Mouse (Mus musculus) lung, embryonic 15.5 days (tissue): ENCODE measurements around the gene Macrod1. TPM values are rescaled to one million over a fixed set of nuclear protein-coding genes. Genes with fewer than 3 reads are reported as not detected.
"Not testable (repeated sequence)": the region's sequence is repeated elsewhere in the genome, so short reads cannot be mapped to it uniquely, and the experiment has no call there.

Source experiments
- ATAC-seq: fragments of 200-750 bp; cut with Nextera tagmentation; 2 replicates; pipeline ENCODE4 v1.8.0; 2017; ENCODE audit warnings: moderate number of reproducible peaks, borderline replicate concordance; ENCODE audit not compliant: low FRiP score, low TSS enrichment; ENCODE audit errors: extremely low read depth
- H3K27ac ChIP-seq: fragments of 300-500 bp; sonication (generic); 2 replicates; pipeline ENCODE4 v1.5.1; 2015; ENCODE audit warnings: moderate library complexity, mild to moderate bottlenecking, inconsistent platforms
- H3K27me3 ChIP-seq: fragments of 300-500 bp; sonication (generic); 2 replicates; pipeline ENCODE4 v1.6.1; 2015; ENCODE audit warnings: inconsistent platforms
- H3K36me3 ChIP-seq: fragments of 300-500 bp; sonication (generic); 2 replicates; pipeline ENCODE4 v1.6.1; 2015; ENCODE audit warnings: inconsistent platforms
- H3K4me1 ChIP-seq: fragments of 300-500 bp; sonication (generic); 2 replicates; pipeline ENCODE4 v1.6.1; 2015; ENCODE audit warnings: inconsistent platforms
- H3K4me2 ChIP-seq: fragments of 300-500 bp; sonication (generic); 2 replicates; pipeline ENCODE4 v1.6.1; 2015; ENCODE audit warnings: inconsistent platforms, mild to moderate bottlenecking, moderate library complexity
- H3K4me3 ChIP-seq: fragments of 300-500 bp; sonication (generic); 2 replicates; pipeline ENCODE4 v1.5.1; 2015; ENCODE audit warnings: mild to moderate bottlenecking, inconsistent platforms
- H3K9ac ChIP-seq: fragments of 300-500 bp; sonication (generic); 2 replicates; pipeline ENCODE4 v1.6.1; 2015; ENCODE audit warnings: inconsistent platforms
- H3K9me3 ChIP-seq: fragments of 300-500 bp; sonication (generic); 2 replicates; pipeline ENCODE4 v1.6.1; 2016; ENCODE audit warnings: inconsistent platforms
- WGBS: fragments of 180-500 bp; shearing (Covaris S2); methylation state at CpG from one replicate; pipeline ENCODE4 v1.1.7; 2015; 5-methylcytosine and 5-hydroxymethylcytosine counted together
- polyA plus RNA-seq: library from polyadenylated mRNA; unstranded; fragments of >200 nt; fragmentation: Nextera tagmentation; extraction: Ambion mirVana; gene quantifications from 2 replicates; pipeline ENCODE4 v1.2.1, GENCODE M21; 2015

The Macrod1 gene
- polyA plus RNA-seq, 1 experiment from 2014 or later, result 14.2 TPM

DNA sequence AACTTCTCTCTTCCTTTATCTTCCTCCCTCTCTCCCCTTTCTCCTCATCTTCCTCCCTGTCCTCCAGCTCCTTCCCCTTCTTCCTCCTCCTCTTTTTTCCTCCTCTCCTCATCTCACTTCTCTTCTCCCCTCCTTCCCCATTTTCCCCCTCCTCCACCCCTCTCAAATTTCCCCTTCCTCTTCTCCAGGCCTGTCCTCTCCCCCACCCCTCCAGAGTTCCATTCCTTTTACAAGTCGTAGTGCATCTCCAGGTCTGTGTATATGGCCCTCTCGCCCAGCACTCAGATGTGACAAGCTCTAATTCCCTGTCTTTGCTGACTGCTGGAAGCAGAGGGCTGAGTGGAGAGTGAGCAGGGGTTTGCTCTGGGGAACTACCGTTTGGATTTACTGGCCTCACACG is 14.2 kb downstream of the Macrod1 start:
- Histone ChIP-seq H3K9ac (no peak overlapping the region), H3K27me3 (peaks cover 16% of the 10 kb centered on the region), H3K4me1 (peaks cover 42% of the 10 kb centered on the region), H3K36me3 (no peaks in the 10 kb centered on the region), H3K27ac (peak overlapping the region; percentile 41), H3K9me3 (no peaks in the 10 kb centered on the region), H3K4me3 (peak overlapping the region; percentile 8; the same call in 1 of the 2 replicates), H3K4me2 (peak overlapping the region; percentile 44)
- no peak for ATAC-seq
- 13% methylated on average over 4 of the region's 4 CpGs for WGBS

- Histone ChIP-seq H3K36me3 (no peaks in the 10 kb centered on the region), H3K4me1 (peaks cover 30% of the 10 kb centered on the region), H3K4me2 (no peak overlapping the region), H3K4me3 (no peak overlapping the region), H3K9me3 (no peaks in the 10 kb centered on the region), H3K27ac (no peak overlapping the region), H3K27me3 (peaks cover 16% of the 10 kb centered on the region), H3K9ac (no peak overlapping the region)
- ATAC-seq, result no peak
- 46% methylated on average over 6 of the region's 6 CpGs for WGBS
These were observed 15.6 kb downstream of the Macrod1 start for GRCm38 (mm10) chr19:7072221-7072620.

GRCm38 (mm10) chr19:7073997-7074781 is 17.6 kb downstream of the Macrod1 start:
- H3K36me3 ChIP-seq, result no peaks in the 10 kb centered on the region
- WGBS, result 58% methylated on average over 12 of the region's 12 CpGs
- H3K4me2 ChIP-seq, result no peak overlapping the region
- no peak overlapping the region for H3K4me3 ChIP-seq
- H3K9me3 ChIP-seq, result no peaks in the 10 kb centered on the region
- no peak for ATAC-seq
- no peak overlapping the region for H3K27ac ChIP-seq
- H3K4me1 ChIP-seq, result peaks cover 20% of the 10 kb centered on the region
- 0 out of 2 replicates have a peak, but pooled peaks cover 8% of the 10 kb centered on the region for H3K27me3 ChIP-seq
- H3K9ac ChIP-seq, result no peak overlapping the region

DNA sequence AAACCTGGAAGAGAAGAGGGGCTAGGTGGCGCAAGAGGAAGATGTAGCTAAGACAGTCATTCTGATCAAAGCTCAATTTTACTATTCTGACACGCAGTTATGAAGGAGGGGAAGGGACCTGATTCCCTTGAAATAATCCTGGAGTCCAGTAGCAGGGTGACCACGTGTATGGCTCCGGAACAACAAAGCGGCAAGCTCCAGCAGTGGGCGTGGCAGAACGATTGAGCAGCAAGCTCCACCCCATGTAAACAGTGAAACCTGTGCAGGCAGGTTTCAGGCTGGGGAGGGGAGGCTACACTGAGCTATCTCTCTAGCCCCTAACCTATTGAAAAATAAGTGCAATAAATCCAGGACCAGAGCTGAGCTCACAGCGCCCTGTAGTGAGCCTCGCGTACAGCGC is 18.7 kb downstream of the Macrod1 start:
- 71% methylated on average over 11 of the region's 11 CpGs for WGBS
- ATAC-seq, result not testable (repeated sequence)

GRCm38 (mm10) chr19:7077666-7078065 is 21.1 kb downstream of the Macrod1 start:
- Histone ChIP-seq H3K4me2 (no peak overlapping the region), H3K36me3 (no peaks in the 10 kb centered on the region), H3K27ac (no peak overlapping the region), H3K4me1 (no peaks in the 10 kb centered on the region), H3K27me3 (0 out of 2 replicates have a peak, but pooled peaks cover 3% of the 10 kb centered on the region), H3K4me3 (no peak overlapping the region), H3K9ac (no peak overlapping the region), H3K9me3 (no peaks in the 10 kb centered on the region)
- ATAC-seq, result no peak
- 61% methylated on average over 9 of the region's 9 CpGs for WGBS

More for the DNA sequence above, 18.7 kb downstream of the Macrod1 start:
- H3K4me2 ChIP-seq, H3K27ac ChIP-seq, H3K4me3 ChIP-seq, H3K9me3 ChIP-seq, H3K9ac ChIP-seq, H3K36me3 ChIP-seq, H3K27me3 ChIP-seq, H3K4me1 ChIP-seq: not testable (repeated sequence)

GRCm38 (mm10) chr19:7078271-7078670 is 21.7 kb downstream of the Macrod1 start:
- WGBS, result 85% methylated on average over 7 of the region's 7 CpGs
- Histone ChIP-seq H3K27me3 (0 out of 2 replicates have a peak, but pooled peaks cover 3% of the 10 kb centered on the region), H3K4me3 (no peak overlapping the region), H3K9ac (no peak overlapping the region), H3K9me3 (no peaks in the 10 kb centered on the region), H3K27ac (no peak overlapping the region), H3K4me1 (no peaks in the 10 kb centered on the region), H3K36me3 (no peaks in the 10 kb centered on the region), H3K4me2 (no peak overlapping the region)
- no peak for ATAC-seq

GRCm38 (mm10) chr19:7081516-7082266 is 25.1 kb downstream of the Macrod1 start:
- no peaks in the 10 kb centered on the region for H3K9me3 ChIP-seq
- H3K4me1 ChIP-seq, result peaks cover 5% of the 10 kb centered on the region
- H3K9ac ChIP-seq, result no peak overlapping the region
- ATAC-seq, result no peak
- H3K36me3 ChIP-seq, result no peaks in the 10 kb centered on the region
- WGBS, result 72% methylated on average over 7 of the region's 7 CpGs
- H3K27me3 ChIP-seq, result peaks cover 7% of the 10 kb centered on the region
- no peak overlapping the region for H3K4me3 ChIP-seq
- no peak overlapping the region for H3K4me2 ChIP-seq
- no peak overlapping the region for H3K27ac ChIP-seq

- Histone ChIP-seq H3K4me3 (no peak overlapping the region), H3K4me1 (peaks cover 5% of the 10 kb centered on the region), H3K9ac (no peak overlapping the region), H3K27me3 (peaks cover 11% of the 10 kb centered on the region), H3K27ac (no peak overlapping the region), H3K36me3 (no peaks in the 10 kb centered on the region), H3K4me2 (no peak overlapping the region), H3K9me3 (no peaks in the 10 kb centered on the region)
- no peak for ATAC-seq
- 52% methylated on average over 14 of the region's 14 CpGs for WGBS
These were observed 26.6 kb downstream of the Macrod1 start for GRCm38 (mm10) chr19:7083035-7083794.

DNA sequence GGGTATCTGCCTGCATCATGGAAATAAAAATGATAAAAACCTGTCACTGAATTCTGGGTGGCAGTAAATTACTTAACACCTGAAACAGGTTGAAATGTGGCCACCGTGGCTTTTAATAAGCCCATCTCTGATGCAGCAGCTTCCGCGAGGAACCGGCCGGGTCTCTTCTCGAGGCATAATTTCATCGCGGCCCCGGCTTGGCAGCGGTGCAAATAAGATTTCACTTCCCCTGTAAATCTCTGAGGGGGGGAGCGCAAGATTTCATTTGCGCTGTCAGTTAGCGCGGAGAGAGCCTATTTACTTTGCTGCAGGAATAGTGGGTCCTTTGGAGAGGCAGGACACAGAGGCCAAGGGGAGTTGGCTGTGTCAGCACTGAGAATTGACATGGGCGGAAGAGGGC is 28.1 kb downstream of the Macrod1 start:
- H3K9me3 ChIP-seq, result no peaks in the 10 kb centered on the region
- no peak overlapping the region for H3K4me2 ChIP-seq
- H3K4me3 ChIP-seq, result no peak overlapping the region
- ATAC-seq, result no peak
- no peak overlapping the region for H3K27ac ChIP-seq
- no peak overlapping the region for H3K9ac ChIP-seq
- peaks cover 18% of the 10 kb centered on the region for H3K27me3 ChIP-seq
- no peaks in the 10 kb centered on the region for H3K36me3 ChIP-seq
- peaks cover 5% of the 10 kb centered on the region for H3K4me1 ChIP-seq
- 50% methylated on average over 15 of the region's 15 CpGs for WGBS

DNA sequence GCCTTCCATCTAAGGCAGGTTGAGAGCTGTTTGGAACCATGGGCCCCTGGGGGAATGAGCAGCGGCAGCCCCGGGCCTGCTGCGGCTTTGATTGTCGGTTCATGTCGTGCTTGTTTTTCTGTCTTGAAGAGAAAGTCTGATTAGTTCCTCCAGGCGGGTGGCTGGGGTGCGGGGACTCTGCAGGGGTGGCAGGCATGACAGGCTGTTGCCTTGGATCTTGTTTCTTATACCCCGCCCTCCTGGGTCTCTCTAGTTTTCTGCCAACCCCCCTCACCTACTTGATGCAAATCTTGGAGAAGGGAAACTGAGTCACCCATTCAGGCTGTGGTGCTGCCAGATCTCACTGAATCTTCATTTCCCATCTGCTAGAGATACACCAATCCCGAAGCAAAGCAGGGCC is 31.9 kb downstream of the Macrod1 start:
- no peak for ATAC-seq
- Histone ChIP-seq H3K4me1 (peaks cover 5% of the 10 kb centered on the region), H3K36me3 (no peaks in the 10 kb centered on the region), H3K4me2 (no peak overlapping the region), H3K9me3 (no peaks in the 10 kb centered on the region), H3K4me3 (no peak overlapping the region), H3K27ac (no peak overlapping the region), H3K27me3 (peaks cover 20% of the 10 kb centered on the region), H3K9ac (no peak overlapping the region)
- 29% methylated on average over 9 of the region's 9 CpGs for WGBS

- Histone ChIP-seq H3K4me2 (no peak overlapping the region), H3K36me3 (no peaks in the 10 kb centered on the region), H3K9ac (no peak overlapping the region), H3K9me3 (no peaks in the 10 kb centered on the region), H3K4me1 (peaks cover 5% of the 10 kb centered on the region), H3K27ac (no peak overlapping the region), H3K4me3 (no peak overlapping the region), H3K27me3 (peaks cover 17% of the 10 kb centered on the region)
- whole genome bisulfite sequencing, result 56% methylated on average over 5 of the region's 5 CpGs
- ATAC-seq, result no peak
These were observed 32.4 kb downstream of the Macrod1 start for GRCm38 (mm10) chr19:7089050-7089449.
